Mouse (Mus musculus) limb, embryonic 11.5 days (tissue): ENCODE measurements at regions not wholly inside any gene's neighbourhood (a gene's known extent, or its start where the extent isn't known, plus 50 kb on each side); places are given as distances from the start of the nearest gene placed in this dataset.
A peak's percentile ranks its signal among the peaks of the same experiment; 100 is the strongest.
"Not testable (repeated sequence)": the region's sequence is repeated elsewhere in the genome, so short reads cannot be mapped to it uniquely, and the experiment has no call there.

Experiments used
- ATAC-seq: fragments of 200-750 bp; cut with Nextera tagmentation; 2 replicates; pipeline ENCODE4 v1.8.0; 2017; ENCODE audit warnings: low read depth; ENCODE audit not compliant: insufficient number of reproducible peaks, low FRiP score, low TSS enrichment
- DNase-seq: peaks from one replicate; pipeline ENCODE4 v3.0.0-alpha.2; 2015; ENCODE audit warnings: low spot score
- H3K27ac ChIP-seq: fragments of 300-500 bp; sonication (generic); replicated peaks from 2 replicates; pipeline ENCODE4 v1.5.1; 2014; ENCODE audit warnings: low read depth, mild to moderate bottlenecking, low read length
- H3K27me3 ChIP-seq: fragments of 300-500 bp; sonication (generic); 2 replicates; pipeline ENCODE4 v1.6.1; 2014; ENCODE audit warnings: mild to moderate bottlenecking, low read length, mixed read lengths; ENCODE audit not compliant: control insufficient read depth, insufficient read depth
- H3K36me3 ChIP-seq: fragments of 300-500 bp; sonication (generic); 2 replicates; pipeline ENCODE4 v1.6.1; 2014; ENCODE audit warnings: mild to moderate bottlenecking, low read length, moderate library complexity, mixed read lengths; ENCODE audit not compliant: control insufficient read depth, insufficient read depth
- H3K4me1 ChIP-seq: fragments of 300-500 bp; sonication (generic); 2 replicates; pipeline ENCODE4 v1.6.1; 2014; ENCODE audit warnings: low read length, mixed read lengths; ENCODE audit not compliant: control insufficient read depth, insufficient read depth
- H3K4me2 ChIP-seq: fragments of 300-500 bp; sonication (generic); 2 replicates; pipeline ENCODE4 v1.6.1; 2014; ENCODE audit warnings: low read depth, mild to moderate bottlenecking, moderate library complexity; ENCODE audit not compliant: severe bottlenecking
- H3K4me3 ChIP-seq: fragments of 300-500 bp; sonication (generic); 2 replicates; pipeline ENCODE4 v1.5.1; 2014; ENCODE audit warnings: low read depth, low read length
- H3K9ac ChIP-seq: fragments of 300-500 bp; sonication (generic); 2 replicates; pipeline ENCODE4 v1.6.1; 2014; ENCODE audit warnings: mild to moderate bottlenecking, low read length
- H3K9me3 ChIP-seq: fragments of 300-500 bp; sonication (generic); 2 replicates; pipeline ENCODE4 v1.6.1; 2016; ENCODE audit warnings: low read length; ENCODE audit not compliant: control insufficient read depth
- WGBS: fragments of 180-500 bp; shearing (Covaris S2); extraction: QIAGEN DNeasy Blood & Tissue Kit; methylation state at CpG from one replicate; pipeline ENCODE4 v1.1.7; 2014; 5-methylcytosine and 5-hydroxymethylcytosine counted together

DNA sequence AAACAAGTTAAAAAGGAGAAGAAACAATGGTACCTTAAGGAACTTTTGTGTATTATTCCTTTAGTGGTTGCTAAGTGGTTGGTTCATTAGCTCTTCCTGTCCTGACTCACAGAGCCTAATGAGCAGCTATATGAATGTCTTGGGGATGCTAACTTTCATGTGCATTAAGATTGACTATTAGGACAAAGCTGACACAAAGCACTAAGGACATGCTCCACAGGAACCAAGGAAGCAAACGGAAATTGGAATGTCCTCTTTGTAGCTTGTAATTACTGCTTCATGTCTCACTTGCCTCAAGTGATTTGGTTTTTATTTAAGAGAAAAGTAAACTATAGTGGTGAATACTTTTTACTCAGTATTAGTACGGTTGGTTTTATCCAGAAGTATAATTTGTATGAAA, 627.2 kb downstream of the Hdgfl1 start:
- Histone ChIP-seq H3K4me1 (no peaks in the 10 kb centered on the region), H3K27ac (no peak overlapping the region), H3K9ac (no peak overlapping the region), H3K4me2 (no peak overlapping the region), H3K4me3 (no peak overlapping the region), H3K9me3 (no peaks in the 10 kb centered on the region), H3K27me3 (no peaks in the 10 kb centered on the region), H3K36me3 (no peaks in the 10 kb centered on the region)
- 61% methylated on average over 2 of the region's 2 CpGs for WGBS
- DNase-seq (no peak), ATAC-seq (no peak)

DNA sequence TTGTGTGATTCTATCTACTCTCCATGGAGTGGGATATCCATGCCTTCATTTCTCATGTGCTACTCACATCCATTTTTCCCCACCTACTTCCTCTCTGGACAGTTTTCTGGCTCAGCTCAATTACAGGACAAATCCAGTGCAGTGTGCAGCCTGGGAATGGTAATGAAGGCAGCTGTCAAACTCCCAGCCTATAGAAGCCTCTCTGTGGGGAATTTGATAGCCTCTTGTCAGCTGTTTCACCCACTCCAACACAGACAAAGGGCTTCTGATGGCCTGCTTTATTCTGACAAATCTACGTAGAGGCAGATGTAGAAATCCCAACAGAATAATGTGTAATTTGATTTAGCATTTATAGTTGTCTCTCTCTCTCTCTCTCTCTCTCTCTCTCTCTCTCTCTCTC, 650.6 kb downstream of the Hdgfl1 start:
- Histone ChIP-seq H3K27me3 (no peaks in the 10 kb centered on the region), H3K4me1 (no peaks in the 10 kb centered on the region), H3K9me3 (no peaks in the 10 kb centered on the region), H3K36me3 (no peaks in the 10 kb centered on the region), H3K4me2 (no peak overlapping the region), H3K9ac (no peak overlapping the region), H3K27ac (no peak overlapping the region), H3K4me3 (no peak overlapping the region)
- WGBS = 72% methylated on average over 1 of the region's 1 CpGs
- DNase-seq (no peak), ATAC-seq (no peak)

DNA sequence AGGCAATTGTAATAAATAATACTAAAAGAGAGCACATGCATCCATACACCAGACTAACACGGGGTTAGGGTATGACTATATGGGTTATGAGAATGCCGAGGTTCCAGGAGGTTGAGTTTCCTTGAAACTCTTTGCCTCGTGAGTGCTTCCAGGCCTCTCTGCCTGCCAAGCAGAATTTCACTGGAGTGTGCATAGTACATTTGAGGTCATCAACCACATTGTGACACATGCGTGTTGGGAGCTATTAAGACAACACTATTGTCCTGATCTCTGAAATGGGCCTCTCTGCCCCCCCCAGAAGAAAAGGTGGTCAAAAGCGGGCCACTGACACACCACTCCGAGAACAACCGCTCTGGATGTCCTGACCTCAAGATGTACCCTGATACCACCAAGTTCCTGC, 655.8 kb downstream of the Hdgfl1 start:
- Histone ChIP-seq H3K4me2 (no peak overlapping the region), H3K4me1 (no peaks in the 10 kb centered on the region), H3K9ac (no peak overlapping the region), H3K36me3 (no peaks in the 10 kb centered on the region), H3K4me3 (no peak overlapping the region), H3K27ac (no peak overlapping the region), H3K9me3 (no peaks in the 10 kb centered on the region), H3K27me3 (no peaks in the 10 kb centered on the region)
- no peak for ATAC-seq
- no peak for DNase-seq
- WGBS = 93% methylated on average over 7 of the region's 7 CpGs

DNA sequence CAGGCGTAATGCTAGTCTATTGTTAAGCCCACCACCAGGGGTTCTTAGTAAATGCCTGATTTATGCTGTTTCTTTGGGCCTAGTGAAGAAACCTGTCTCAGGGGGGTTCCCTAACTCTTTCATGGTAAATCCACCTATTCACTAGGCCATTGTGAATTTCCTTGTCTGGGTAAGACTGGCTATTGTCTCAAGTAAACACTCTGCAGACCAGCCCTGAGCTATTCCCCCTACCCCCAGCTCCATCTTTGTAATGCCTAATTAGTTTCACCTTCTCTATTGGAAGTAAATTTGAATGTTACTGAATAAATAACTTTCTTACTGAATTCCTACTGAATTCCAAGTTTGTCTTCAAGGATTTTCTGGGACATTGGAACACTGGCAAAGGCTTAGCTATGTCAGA, 656.2 kb downstream of the Hdgfl1 start:
- H3K36me3 ChIP-seq, ATAC-seq, H3K9me3 ChIP-seq, H3K4me3 ChIP-seq, H3K27ac ChIP-seq, H3K9ac ChIP-seq, DNase-seq, H3K27me3 ChIP-seq, H3K4me1 ChIP-seq, H3K4me2 ChIP-seq: not testable (repeated sequence)
- WGBS = 72% methylated on average over 1 of the region's 1 CpGs

DNA sequence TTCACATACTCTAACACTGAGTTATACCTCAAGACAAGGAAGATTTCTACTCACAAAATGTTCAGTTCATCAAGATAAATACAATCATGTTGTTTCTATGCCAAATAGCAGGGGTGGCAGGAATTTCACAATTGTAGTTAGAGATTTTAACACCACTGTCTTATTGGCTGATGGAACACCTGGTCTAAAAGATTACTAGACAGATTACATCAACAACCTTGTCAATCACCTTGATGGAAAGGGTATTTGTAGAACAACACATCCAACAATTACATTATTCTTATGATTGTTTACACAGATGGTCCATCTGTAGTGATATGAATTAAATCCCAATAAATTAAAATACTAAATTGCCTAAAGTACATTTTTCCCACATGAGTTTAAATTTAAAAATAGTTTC, 657.4 kb downstream of the Hdgfl1 start:
- no peak overlapping the region for H3K27ac ChIP-seq
- no peaks in the 10 kb centered on the region for H3K4me1 ChIP-seq
- H3K9ac ChIP-seq = no peak overlapping the region
- DNase-seq (no peak), ATAC-seq (no peak)
- H3K4me2 ChIP-seq = no peak overlapping the region
- H3K27me3 ChIP-seq = no peaks in the 10 kb centered on the region
- no peaks in the 10 kb centered on the region for H3K36me3 ChIP-seq
- no peaks in the 10 kb centered on the region for H3K9me3 ChIP-seq
- H3K4me3 ChIP-seq = no peak overlapping the region

DNA sequence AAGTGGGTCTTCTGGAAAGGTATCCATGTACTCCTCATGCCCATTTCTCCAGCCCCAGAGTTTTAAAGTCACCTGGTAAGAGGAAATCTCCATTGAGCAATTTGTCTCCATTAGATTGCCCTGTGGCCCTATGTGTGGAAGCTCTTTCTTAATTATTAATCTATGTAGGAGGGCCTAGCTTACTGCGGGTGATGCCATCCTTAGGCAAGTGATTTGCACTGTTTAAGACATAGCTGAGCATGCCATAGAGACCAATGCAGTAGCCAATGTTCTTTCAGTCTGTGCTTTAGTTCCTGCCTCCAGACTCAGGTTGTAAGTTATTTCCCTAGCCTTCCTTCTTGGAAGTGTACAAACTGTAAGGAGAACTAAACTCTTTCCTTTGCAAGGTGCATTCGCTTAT, 661.0 kb downstream of the Hdgfl1 start:
- WGBS = 89% methylated on average over 2 of the region's 2 CpGs
- Histone ChIP-seq H3K9ac (no peak overlapping the region), H3K27ac (no peak overlapping the region), H3K4me3 (no peak overlapping the region), H3K9me3 (no peaks in the 10 kb centered on the region), H3K4me1 (no peaks in the 10 kb centered on the region), H3K4me2 (no peak overlapping the region), H3K36me3 (no peaks in the 10 kb centered on the region), H3K27me3 (no peaks in the 10 kb centered on the region)
- no peak for DNase-seq
- ATAC-seq = no peak

DNA sequence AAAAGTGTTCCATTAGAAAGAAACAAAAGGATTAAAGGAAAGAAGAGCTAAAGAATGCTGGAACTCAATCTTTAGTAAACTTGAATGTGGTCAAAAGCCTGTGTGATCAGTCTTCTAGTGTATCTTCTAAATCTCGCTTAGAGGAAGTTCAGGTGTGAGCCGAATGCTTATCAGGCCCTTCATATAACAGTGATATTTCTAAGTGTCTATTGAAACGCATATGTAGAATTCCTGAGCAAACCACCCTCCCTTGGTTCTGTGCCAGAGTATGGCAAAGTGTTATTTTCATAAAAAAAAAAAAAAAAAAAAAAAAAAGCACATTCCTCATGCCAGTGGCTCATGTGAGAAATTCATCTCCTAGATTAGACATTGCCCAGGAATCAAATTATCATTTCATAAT, 681.2 kb downstream of the Hdgfl1 start:
- Histone ChIP-seq H3K27ac (no peak overlapping the region), H3K4me3 (no peak overlapping the region), H3K36me3 (no peaks in the 10 kb centered on the region), H3K9me3 (no peaks in the 10 kb centered on the region), H3K9ac (no peak overlapping the region), H3K4me1 (no peaks in the 10 kb centered on the region), H3K4me2 (no peak overlapping the region), H3K27me3 (no peaks in the 10 kb centered on the region)
- DNase-seq (no peak), ATAC-seq (no peak)
- WGBS = 88% methylated on average over 3 of the region's 3 CpGs

DNA sequence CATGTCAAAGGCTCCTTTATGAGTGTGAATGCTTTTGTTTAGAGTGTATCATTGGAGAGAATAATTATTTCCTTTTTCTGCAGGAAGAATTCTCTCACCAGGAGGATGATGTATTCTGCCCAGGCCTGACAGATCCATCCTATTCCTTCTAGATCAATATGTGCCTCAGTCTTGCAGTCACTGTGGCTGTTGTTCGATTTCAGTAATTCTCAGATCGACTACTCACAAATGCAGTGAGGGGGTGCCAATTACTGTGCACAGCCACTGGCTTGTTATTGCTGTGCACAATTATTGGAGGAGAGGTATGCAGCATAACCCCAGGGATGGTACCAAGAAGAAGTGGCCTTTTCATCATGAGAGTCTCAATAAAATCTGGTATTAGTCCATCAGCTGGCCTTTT, 689.2 kb downstream of the Hdgfl1 start:
- H3K4me1 ChIP-seq = 0 out of 2 replicates have a peak, but pooled peaks cover 5% of the 10 kb centered on the region
- H3K9ac ChIP-seq = no peak overlapping the region
- H3K27ac ChIP-seq = 0 out of 2 replicates have a peak overlapping the region, but pooled peaks have one; percentile 1
- H3K4me3 ChIP-seq = no peak overlapping the region
- H3K27me3 ChIP-seq = no peaks in the 10 kb centered on the region
- DNase-seq = peak; percentile 24
- 57% methylated on average over 2 of the region's 2 CpGs for WGBS
- H3K36me3 ChIP-seq = no peaks in the 10 kb centered on the region
- no peak; the same call in 1 of the 2 replicates for ATAC-seq
- H3K4me2 ChIP-seq = no peak overlapping the region
- no peaks in the 10 kb centered on the region for H3K9me3 ChIP-seq

DNA sequence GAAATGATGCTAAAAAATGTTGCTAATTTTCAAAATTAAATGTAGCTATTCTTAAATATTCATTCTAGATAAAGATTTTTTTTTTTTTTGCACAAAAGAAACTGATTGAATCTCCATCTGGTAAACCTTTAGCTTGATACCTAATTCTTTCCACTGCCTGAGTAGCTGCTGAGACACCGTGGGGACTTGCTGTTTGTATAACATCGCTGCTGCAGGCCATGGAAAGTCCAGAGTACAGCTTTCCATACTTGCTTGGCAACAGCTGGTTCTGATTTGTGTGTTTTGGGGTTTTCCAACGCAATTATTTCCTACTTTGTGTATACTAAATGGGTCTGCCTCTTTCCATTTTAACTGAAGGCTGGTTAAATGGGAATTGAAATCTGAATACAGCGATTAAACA, 689.7 kb downstream of the Hdgfl1 start:
- Histone ChIP-seq H3K9me3 (no peaks in the 10 kb centered on the region), H3K27ac (no peak overlapping the region), H3K4me3 (no peak overlapping the region), H3K36me3 (no peaks in the 10 kb centered on the region), H3K9ac (no peak overlapping the region), H3K4me1 (0 out of 2 replicates have a peak, but pooled peaks cover 5% of the 10 kb centered on the region), H3K27me3 (no peaks in the 10 kb centered on the region), H3K4me2 (no peak overlapping the region)
- DNase-seq (peak; percentile 66), ATAC-seq (peak; percentile 73)
- 25% methylated on average over 4 of the region's 4 CpGs for WGBS
